Mouse (Mus musculus) testis, adult 2 months (tissue): ENCODE results near the gene Antxr1. TPM values are rescaled to one million over a fixed set of nuclear protein-coding genes. Genes with fewer than 3 reads are reported as not detected.

Experiments used
- H3K27ac ChIP-seq: fragments of 200-500 bp; 2 replicates; pipeline ENCODE4 v1.5.1; 2012; ENCODE audit warnings: low read depth, low read length; ENCODE audit not compliant: control insufficient read depth, insufficient read depth
- H3K27me3 ChIP-seq: fragments of 200-500 bp; 2 replicates; pipeline ENCODE4 v1.6.1; 2012; ENCODE audit warnings: mild to moderate bottlenecking, low read length, moderate library complexity; ENCODE audit not compliant: control insufficient read depth, insufficient read depth
- H3K36me3 ChIP-seq: fragments of 200-500 bp; 2 replicates; pipeline ENCODE4 v1.6.1; 2012; ENCODE audit warnings: mild to moderate bottlenecking, low read length; ENCODE audit not compliant: control insufficient read depth, insufficient read depth
- H3K4me1 ChIP-seq: fragments of 200-500 bp; 2 replicates; pipeline ENCODE4 v1.6.1; 2012; ENCODE audit warnings: low read length; ENCODE audit not compliant: control insufficient read depth, insufficient read depth
- H3K4me3 ChIP-seq: fragments of 200-500 bp; 2 replicates; pipeline ENCODE4 v1.5.1; 2012; ENCODE audit warnings: low read depth, mild to moderate bottlenecking, low read length, moderate library complexity, mixed read lengths; ENCODE audit not compliant: control insufficient read depth
- CTCF ChIP-seq: fragments of 200-500 bp; IDR thresholded peaks from 2 replicates; pipeline ENCODE4 v1.5.1; 2012; ENCODE audit warnings: low read depth, mild to moderate bottlenecking, inconsistent platforms, low read length, moderate library complexity; ENCODE audit not compliant: control insufficient read depth, insufficient read depth, insufficient replicate concordance
- POLR2A ChIP-seq: fragments of 200-500 bp; IDR thresholded peaks from 2 replicates; pipeline ENCODE4 v1.6.1; 2012; ENCODE audit warnings: low read depth, mild to moderate bottlenecking, inconsistent platforms, low read length, moderate library complexity; ENCODE audit not compliant: control insufficient read depth
- polyA plus RNA-seq: library from polyadenylated mRNA; depleted of rRNA; stranded (reverse); fragments of >200 nt; gene quantifications from 2 replicates; pipeline ENCODE4 v1.2.3, GENCODE M21; 2012

The Antxr1 gene
- polyA plus RNA-seq, 1 experiment: 0.62 TPM

DNA sequence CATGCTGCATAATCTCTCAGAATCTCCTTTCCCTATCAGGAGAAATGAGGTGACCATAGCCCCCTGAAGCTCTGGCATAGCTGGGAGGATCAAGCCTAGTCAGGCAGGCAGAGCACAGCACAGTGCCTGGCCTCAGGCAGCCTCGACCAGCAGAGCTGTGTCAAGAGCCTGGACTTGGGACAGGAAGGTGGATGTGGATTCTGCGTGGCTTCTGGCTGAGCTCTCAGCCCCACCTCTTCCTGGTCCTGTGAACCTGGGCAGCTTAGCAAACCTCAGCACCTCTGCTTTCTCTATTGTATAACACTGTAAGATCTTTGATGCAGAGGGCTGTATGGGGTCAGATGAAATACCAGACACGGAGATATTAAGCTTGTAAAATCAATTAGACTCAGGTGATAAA, 61.8 kb downstream of the Antxr1 start:
- H3K4me1 ChIP-seq: no peaks in the 10 kb centered on the region
- no peak overlapping the region for H3K4me3 ChIP-seq
- H3K27ac ChIP-seq: no peak overlapping the region
- no peaks in the 10 kb centered on the region for H3K27me3 ChIP-seq
- TF ChIP-seq POLR2A (no peak), CTCF (no peak)
- no peaks in the 10 kb centered on the region for H3K36me3 ChIP-seq

GRCm38 (mm10) chr6:87273141-87273540, 62.5 kb downstream of the Antxr1 start:
- Histone ChIP-seq H3K36me3 (no peaks in the 10 kb centered on the region), H3K27ac (no peak overlapping the region), H3K4me1 (no peaks in the 10 kb centered on the region), H3K4me3 (no peak overlapping the region), H3K27me3 (no peaks in the 10 kb centered on the region)
- no peak for TF ChIP-seq CTCF
- TF ChIP-seq POLR2A: no peak

GRCm38 (mm10) chr6:87272202-87272601, 63.4 kb downstream of the Antxr1 start:
- Histone ChIP-seq H3K4me3 (no peak overlapping the region), H3K27ac (no peak overlapping the region), H3K4me1 (no peaks in the 10 kb centered on the region), H3K27me3 (no peaks in the 10 kb centered on the region), H3K36me3 (no peaks in the 10 kb centered on the region)
- TF ChIP-seq POLR2A (no peak), CTCF (no peak)

DNA sequence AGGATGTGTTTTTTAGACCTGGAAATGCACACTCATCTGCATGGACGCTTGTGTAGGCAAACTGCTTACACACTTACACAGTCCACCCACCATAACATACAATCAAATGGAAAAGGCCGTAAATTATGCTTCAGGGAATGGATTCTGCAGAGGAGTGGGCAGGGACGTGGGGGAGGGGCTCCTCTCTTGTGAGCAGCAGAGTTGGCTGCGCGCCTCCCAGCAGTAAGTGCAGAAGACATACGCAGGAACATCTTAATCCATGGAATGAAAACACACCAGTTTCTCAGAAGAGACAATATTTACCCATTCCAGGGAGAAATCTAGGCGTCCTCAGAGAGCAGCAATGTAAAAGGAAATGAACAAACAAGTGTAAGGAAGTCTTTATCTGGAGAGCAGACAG, 65.2 kb downstream of the Antxr1 start:
- H3K27ac ChIP-seq: no peak overlapping the region
- TF ChIP-seq CTCF (no peak), POLR2A (no peak)
- H3K4me1 ChIP-seq: no peaks in the 10 kb centered on the region
- no peak overlapping the region for H3K4me3 ChIP-seq
- no peaks in the 10 kb centered on the region for H3K36me3 ChIP-seq
- no peaks in the 10 kb centered on the region for H3K27me3 ChIP-seq

GRCm38 (mm10) chr6:87269950-87270349, 65.7 kb downstream of the Antxr1 start:
- TF ChIP-seq CTCF (no peak), POLR2A (no peak)
- no peak overlapping the region for H3K27ac ChIP-seq
- H3K4me3 ChIP-seq: no peak overlapping the region
- H3K36me3 ChIP-seq: no peaks in the 10 kb centered on the region
- no peaks in the 10 kb centered on the region for H3K27me3 ChIP-seq
- no peaks in the 10 kb centered on the region for H3K4me1 ChIP-seq

- H3K27me3 ChIP-seq: no peaks in the 10 kb centered on the region
- TF ChIP-seq CTCF (no peak), POLR2A (no peak)
- H3K27ac ChIP-seq: no peak overlapping the region
- no peak overlapping the region for H3K4me3 ChIP-seq
- no peaks in the 10 kb centered on the region for H3K36me3 ChIP-seq
- H3K4me1 ChIP-seq: no peaks in the 10 kb centered on the region
Measured at GRCm38 (mm10) chr6:87262666-87263065, 73.0 kb downstream of the Antxr1 start.

- H3K36me3 ChIP-seq: no peaks in the 10 kb centered on the region
- no peak overlapping the region for H3K27ac ChIP-seq
- H3K27me3 ChIP-seq: no peaks in the 10 kb centered on the region
- no peaks in the 10 kb centered on the region for H3K4me1 ChIP-seq
- TF ChIP-seq POLR2A (no peak), CTCF (no peak)
- no peak overlapping the region for H3K4me3 ChIP-seq
Measured at GRCm38 (mm10) chr6:87258976-87259375, 76.6 kb downstream of the Antxr1 start.

GRCm38 (mm10) chr6:87257981-87258775, 77.4 kb downstream of the Antxr1 start:
- Histone ChIP-seq H3K4me3 (no peak overlapping the region), H3K27me3 (no peaks in the 10 kb centered on the region), H3K27ac (no peak overlapping the region), H3K4me1 (no peaks in the 10 kb centered on the region), H3K36me3 (no peaks in the 10 kb centered on the region)
- no peak for TF ChIP-seq CTCF
- TF ChIP-seq POLR2A: no peak

DNA sequence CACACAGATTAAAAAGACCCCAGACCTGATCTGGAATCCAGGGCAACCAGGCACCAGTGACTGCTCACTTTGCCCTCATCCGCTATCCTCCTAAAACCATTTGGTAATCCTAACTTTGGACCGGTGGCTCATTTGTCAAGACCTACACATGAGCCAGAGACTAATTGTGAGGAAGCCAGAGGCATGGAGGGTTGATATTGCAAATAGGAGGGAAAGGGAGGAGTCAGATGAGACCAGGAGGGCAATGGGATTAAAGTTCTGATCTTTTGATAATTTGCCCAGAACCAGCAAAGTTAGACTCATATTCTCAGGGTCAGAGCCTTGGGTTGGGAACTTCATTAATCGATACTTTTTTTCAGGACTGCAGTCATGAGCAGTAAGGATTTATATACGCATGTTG, 78.2 kb downstream of the Antxr1 start:
- Histone ChIP-seq H3K4me3 (no peak overlapping the region), H3K27ac (no peak overlapping the region), H3K27me3 (no peaks in the 10 kb centered on the region), H3K4me1 (no peaks in the 10 kb centered on the region), H3K36me3 (no peaks in the 10 kb centered on the region)
- no peak for TF ChIP-seq POLR2A
- TF ChIP-seq CTCF: no peak
